Mouse (Mus musculus): ENCODE measurements at regions not wholly inside any gene's neighbourhood (a gene's known extent, or its start where the extent isn't known, plus 50 kb on each side); places are given as distances from the start of the nearest gene placed in this dataset.

- no peak for DNase-seq (ENCODE audit: extremely low spot score in 1 of 2, low spot score in 1 of 2)
These were observed 136.9 kb downstream of the Barhl2 start for GRCm38 (mm10) chr5:106321023-106321422.

DNA sequence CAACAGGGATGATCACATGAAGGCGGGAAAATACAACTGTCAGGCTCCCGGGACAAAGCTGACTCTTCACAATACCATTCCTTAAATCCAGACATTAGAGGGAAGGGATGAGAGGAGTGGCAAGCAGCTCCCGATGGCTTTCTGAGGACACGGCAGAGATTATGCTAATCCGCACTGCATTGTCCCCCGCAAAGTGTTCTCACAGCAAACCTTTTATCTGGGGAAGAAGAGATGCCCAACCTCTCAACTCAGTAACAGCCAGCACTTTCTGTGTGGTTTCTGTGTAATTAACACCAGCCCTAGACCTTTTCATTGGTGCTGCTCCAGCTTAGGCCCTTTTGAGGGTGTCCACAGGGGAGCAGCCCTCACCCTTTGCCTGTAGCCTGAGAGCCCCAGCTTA lies 137.9 kb downstream of the Barhl2 start:
- no peak for DNase-seq (ENCODE audit: extremely low spot score in 1 of 2, low spot score in 1 of 2)

DNA sequence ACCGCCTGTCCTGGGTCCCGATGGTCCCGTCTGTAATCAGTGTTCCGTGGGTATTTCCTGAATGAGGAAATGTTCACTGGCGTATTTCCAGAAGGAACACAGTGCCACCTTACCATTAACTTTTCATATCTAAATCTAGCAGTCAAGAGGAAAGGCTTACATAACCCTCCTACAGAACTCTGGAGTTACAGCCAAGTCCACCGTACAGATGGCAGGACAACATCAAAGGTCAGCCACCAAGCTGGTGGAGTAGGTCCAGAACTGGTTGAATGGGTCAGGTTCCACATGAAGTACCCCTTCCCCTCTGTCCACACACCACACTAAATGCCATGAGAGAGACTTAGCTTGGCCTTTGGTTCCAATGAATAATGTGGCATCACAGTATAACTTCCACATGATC lies 139.7 kb downstream of the Barhl2 start:
- no peak for DNase-seq (ENCODE audit: extremely low spot score in 1 of 2, low spot score in 1 of 2)

DNA sequence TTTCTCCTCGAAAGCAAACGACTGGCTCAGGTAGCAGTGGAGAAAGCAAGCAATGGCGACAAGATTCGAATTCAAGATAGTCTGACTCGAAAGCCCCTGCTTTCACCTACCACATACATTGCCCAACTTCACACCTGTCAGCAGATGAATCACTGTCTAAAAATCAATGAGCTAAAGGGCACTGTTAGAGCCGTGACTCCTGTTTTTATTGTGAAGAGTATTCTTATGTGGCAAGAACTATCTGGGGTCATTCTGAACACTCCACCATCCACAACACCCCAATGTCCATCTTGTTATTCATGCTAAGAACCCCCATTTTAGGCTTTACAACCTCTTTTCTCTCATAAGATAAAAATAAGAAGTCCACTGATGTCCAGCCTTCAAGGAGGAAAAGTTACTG lies 144.1 kb downstream of the Barhl2 start:
- DNase-seq (ENCODE audit: extremely low spot score in 1 of 2, low spot score in 1 of 2), result no peak

GRCm38 (mm10) chr5:106301372-106301771 lies 156.6 kb downstream of the Barhl2 start:
- DNase-seq (ENCODE audit: extremely low spot score in 1 of 2, low spot score in 1 of 2), result no peak

- DNase-seq (ENCODE audit: extremely low spot score in 1 of 2, low spot score in 1 of 2), result no peak
These were observed 161.2 kb downstream of the Barhl2 start for GRCm38 (mm10) chr5:106296721-106297120.

GRCm38 (mm10) chr5:106295993-106296392 lies 162.0 kb downstream of the Barhl2 start:
- no peak for DNase-seq (ENCODE audit: extremely low spot score in 1 of 2, low spot score in 1 of 2)

DNA sequence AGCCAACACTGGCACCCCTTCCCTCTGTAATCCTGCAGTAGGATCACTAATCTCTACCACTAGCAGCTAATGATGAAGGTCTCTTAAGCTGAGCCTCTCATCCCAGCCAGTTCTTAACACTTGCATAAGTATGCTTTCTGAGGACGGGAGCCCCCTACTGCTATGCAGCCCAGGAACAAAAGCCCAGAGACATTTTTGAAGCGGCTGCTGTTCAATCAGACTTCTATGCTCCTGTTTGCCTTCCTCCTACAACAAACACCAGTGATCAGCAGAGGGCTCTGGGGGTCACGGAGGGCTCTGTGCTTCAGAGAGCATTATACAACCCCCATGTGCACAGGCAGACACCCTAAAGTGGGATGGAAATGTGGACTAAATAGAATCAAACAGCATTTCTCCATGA lies 162.4 kb downstream of the Barhl2 start:
- DNase-seq (ENCODE audit: extremely low spot score in 1 of 2, low spot score in 1 of 2), result no peak

- no peak for DNase-seq (ENCODE audit: extremely low spot score in 1 of 2, low spot score in 1 of 2)
These were observed 165.4 kb downstream of the Barhl2 start for GRCm38 (mm10) chr5:106292387-106293229.

DNA sequence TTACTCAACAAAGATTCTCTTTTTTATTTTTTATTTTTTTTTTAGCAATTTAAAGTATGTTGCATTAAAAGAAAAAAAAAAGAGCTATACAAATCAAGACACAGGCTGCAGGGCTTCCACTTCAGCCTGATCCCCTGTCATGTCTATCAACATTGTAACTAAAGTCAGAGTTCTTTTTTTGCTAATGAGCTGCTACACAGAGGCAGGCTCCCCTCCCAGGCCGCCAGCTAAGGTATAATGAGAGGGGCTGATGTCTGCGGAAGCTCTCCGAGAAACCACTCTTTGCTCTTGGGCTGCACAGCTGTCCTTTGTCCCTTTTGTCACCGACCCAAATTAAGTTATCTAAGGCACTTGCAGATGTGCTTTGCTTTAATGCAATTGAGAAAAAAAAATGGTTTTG lies 172.8 kb downstream of the Barhl2 start:
- DNase-seq (ENCODE audit: extremely low spot score in 1 of 2, low spot score in 1 of 2), result no peak

DNA sequence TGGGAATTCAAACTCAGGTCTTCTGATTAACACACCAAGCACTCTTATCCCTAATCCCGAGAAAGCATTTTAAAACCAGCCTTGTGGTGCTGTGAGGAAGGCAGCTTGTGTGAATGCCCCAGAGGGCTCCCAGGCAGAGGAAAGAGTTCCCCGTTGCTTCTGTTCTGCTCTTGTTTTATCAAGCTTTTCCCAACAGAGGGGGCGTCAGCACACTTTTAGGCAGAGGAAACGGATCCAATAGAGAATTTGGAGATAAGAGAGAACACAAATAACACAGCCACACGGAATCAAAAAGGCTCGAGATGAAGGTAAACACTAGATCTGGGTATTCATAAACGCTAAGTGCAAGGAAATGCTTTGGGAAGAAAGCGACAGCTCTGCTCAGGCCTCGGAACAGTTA lies 173.2 kb downstream of the Barhl2 start:
- no peak for DNase-seq (ENCODE audit: extremely low spot score in 1 of 2, low spot score in 1 of 2)

DNA sequence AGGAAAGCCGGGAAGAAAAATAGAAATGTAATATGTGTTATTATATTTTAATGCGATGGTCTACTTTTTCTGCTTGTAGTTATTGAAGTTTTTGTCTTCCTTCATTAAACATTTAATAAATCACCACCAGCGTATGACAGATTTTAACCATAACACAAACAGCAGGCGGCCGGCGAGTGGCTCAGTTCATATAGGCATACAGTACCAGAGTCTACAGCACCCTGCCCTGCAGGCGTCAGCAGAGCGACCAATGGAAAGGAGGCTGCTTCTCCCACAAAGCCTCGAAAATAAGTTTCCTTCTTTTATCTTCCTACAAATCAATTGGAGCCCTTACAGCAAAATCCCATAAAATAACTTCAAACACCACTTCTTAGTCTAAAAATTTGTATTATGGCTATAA lies 175.3 kb downstream of the Barhl2 start:
- no peak for DNase-seq (ENCODE audit: extremely low spot score in 1 of 2, low spot score in 1 of 2)

- no peak for DNase-seq (ENCODE audit: extremely low spot score in 1 of 2, low spot score in 1 of 2)
These were observed 180.2 kb downstream of the Barhl2 start for GRCm38 (mm10) chr5:106277786-106278185.

DNA sequence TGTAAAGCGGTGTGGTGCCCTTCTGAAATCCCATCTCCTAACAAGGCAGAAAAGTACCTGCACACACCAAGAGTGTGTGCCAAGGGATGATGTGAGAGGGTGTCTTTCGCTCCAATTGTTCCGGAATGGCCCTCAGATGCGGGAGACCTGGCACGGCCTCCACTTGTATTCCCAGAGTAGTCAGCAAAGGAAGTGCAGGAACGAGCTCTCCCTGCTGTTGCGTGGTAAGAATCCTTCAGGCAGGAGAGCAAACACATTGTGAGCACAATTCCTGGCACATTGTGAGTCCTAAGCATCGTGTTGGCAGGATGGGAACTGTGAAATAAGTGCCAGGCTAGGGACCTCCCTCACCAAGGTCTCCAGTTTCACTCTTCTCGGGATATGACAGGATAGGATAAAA lies 180.7 kb downstream of the Barhl2 start:
- DNase-seq (ENCODE audit: extremely low spot score in 1 of 2, low spot score in 1 of 2), result no peak

DNA sequence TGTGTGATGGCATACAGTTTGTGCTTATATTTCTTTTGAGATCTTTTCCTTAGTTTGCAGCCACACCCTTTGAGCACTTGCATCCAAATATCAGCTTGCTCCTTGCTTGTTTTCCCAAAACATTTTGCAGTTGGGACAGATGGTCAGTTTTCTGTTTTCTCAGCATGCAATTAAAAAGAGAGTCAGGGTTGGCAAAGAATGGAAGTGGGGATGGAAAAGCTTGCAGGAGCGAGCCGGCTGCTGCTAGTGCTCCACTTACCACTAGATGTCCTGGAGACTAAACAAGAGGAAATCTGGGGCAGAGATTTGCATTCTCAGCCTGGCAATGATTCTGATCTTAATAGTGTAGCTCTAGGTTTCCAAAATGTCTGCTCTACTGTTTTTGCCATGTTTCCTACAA lies 181.8 kb downstream of the Barhl2 start:
- peak in 1 of 2 experiments; percentile 59 for DNase-seq (ENCODE audit: extremely low spot score in 1 of 2, low spot score in 1 of 2)

DNA sequence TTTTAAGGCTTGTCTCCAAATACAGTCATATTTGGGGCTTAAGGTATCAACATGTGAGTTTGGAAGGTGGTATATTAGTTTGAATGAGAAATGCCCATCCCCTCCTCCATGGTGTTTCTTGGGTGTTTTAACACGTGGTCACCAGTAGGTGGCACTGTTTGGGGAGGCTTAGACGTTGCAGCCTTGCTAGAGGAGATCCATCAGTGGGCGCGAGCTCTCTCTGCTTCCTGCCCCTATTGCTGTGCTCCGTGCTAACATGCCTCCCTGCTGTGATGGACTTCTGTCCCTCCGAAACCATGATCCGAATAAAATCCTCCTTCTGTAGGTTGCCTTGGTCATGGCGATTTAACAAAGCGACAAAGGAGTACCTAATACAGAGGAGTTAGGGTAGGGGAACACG lies 183.3 kb downstream of the Barhl2 start:
- no peak for DNase-seq (ENCODE audit: extremely low spot score in 1 of 2, low spot score in 1 of 2)

DNA sequence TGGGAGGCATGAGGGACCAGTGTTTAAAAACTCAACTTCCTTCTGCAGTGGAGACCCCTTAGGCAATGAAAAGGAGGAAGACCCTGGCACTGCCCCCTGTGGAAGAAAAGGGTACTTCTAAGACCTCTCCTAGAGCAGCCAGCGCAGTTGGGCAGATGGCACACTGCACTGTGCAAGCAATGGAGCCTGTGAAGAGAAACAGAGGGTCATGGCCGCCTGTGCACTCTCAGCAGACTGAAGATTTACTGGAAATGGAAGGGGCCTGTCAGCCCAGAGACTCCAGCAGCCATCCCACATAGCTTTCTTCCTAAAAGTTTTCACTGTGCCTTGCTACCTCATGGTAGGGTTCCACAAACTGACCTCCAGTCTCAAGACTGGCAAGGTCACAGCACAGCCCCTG lies 193.4 kb downstream of the Barhl2 start:
- no peak for DNase-seq (ENCODE audit: extremely low spot score in 1 of 2, low spot score in 1 of 2)

GRCm38 (mm10) chr5:106257179-106257578 lies 200.8 kb downstream of the Barhl2 start:
- DNase-seq (ENCODE audit: extremely low spot score in 1 of 2, low spot score in 1 of 2), result no peak

DNA sequence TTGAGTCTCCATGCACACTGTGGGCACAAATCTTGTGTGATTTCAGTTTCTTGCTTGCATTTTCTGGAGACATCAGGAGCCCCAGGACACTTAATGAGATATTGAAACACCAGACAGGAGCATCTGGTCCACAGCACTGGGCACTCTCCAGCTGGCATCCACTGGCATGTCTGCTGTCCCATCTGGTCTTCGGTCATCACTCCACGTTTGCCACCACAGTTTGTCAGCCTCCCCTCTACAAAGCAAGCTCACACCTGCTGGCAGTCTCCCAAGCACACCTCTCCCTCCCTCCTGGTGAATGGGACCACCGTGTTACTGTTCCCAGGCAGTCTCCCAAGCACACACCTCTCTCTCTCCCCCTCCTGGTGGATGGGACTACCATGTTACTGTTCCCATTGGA lies 228.8 kb downstream of the Barhl2 start:
- DNase-seq (ENCODE audit: extremely low spot score in 1 of 2, low spot score in 1 of 2), result no peak

- DNase-seq (ENCODE audit: extremely low spot score in 1 of 2, low spot score in 1 of 2), result no peak
These were observed 233.8 kb downstream of the Barhl2 start for GRCm38 (mm10) chr5:106224141-106224540.

DNA sequence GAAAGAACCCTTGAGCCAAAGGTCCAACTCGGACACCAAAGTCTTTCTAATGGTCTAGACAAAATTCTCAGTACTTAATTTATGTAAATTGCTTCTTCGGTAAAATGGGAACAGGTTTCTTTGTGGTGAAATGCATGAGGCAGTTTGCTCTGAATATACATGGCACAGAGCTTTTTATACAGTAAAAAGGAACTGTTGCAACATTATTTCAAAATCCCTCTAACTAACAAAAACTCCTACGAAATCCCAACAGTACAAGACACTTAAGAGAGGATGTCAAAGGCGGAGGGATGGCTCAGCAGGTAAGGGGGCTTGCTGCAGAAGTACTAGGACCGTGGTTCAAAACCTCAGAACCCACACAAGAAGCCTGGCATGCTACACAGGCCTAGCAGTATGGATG lies 248.4 kb downstream of the Barhl2 start:
- DNase-seq (ENCODE audit: extremely low spot score in 1 of 2, low spot score in 1 of 2), result no peak

- DNase-seq (ENCODE audit: extremely low spot score in 1 of 2, low spot score in 1 of 2), result no peak
These were observed 250.3 kb downstream of the Barhl2 start for GRCm38 (mm10) chr5:106207706-106208105.

DNA sequence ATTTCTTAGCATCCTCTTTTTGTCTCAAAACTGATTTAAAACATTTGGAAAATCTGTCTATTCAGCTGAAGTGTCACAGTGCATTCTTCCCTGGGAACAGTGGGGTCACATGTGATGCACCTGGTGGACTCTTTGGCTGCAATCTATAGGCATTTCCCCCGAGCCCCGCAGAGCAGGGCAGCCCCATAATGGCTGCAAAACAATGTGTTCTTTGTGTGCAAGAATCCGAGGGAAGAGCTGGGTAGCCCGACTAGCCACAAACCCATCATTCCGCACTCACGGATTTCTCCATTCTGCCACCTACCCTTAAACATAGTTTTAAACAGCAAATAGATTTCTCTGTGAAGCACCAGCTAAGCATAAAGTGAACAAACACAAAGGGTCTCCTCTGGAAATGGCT lies 252.2 kb downstream of the Barhl2 start:
- no peak for DNase-seq (ENCODE audit: extremely low spot score in 1 of 2, low spot score in 1 of 2)
